Mouse (Mus musculus): ENCODE measurements at regions not wholly inside any gene's neighbourhood (a gene's known extent, or its start where the extent isn't known, plus 50 kb on each side); places are given as distances from the start of the nearest gene placed in this dataset.

- no peak for TF ChIP-seq EP300 (IDR thresholded peaks at IDR 0.05; ENCODE audit: insufficient read depth, low read depth, low read length)
- no peak for TF ChIP-seq CTCF (IDR thresholded peaks at IDR 0.05; ENCODE audit: low read depth, low read length)
Observed at GRCm38 (mm10) chr7:66531111-66531510, 103.8 kb upstream of the Aldh1a3 start.
